Mouse (Mus musculus) liver, embryonic 14.5 days (tissue): Measurements from ENCODE around the gene Fgfr2. TPM values are rescaled to one million over a fixed set of nuclear protein-coding genes. Genes with fewer than 3 reads are reported as not detected.

Source experiments
- ATAC-seq: fragments of 200-750 bp; cut with Nextera tagmentation; 2 replicates; pipeline ENCODE4 v1.8.0; 2017; ENCODE audit warnings: moderate number of reproducible peaks, mild to moderate bottlenecking, moderate library complexity; ENCODE audit not compliant: insufficient read depth
- DNase-seq, 3 experiments: peaks; one replicate each; pipeline ENCODE4 v3.0.0-alpha.2; 2012 to 2013; ENCODE audit warnings: low read depth in 3 of 3, low spot score in 3 of 3
- H3K27ac ChIP-seq: fragments of 300-500 bp; sonication (generic); 2 replicates; pipeline ENCODE4 v1.5.1; 2014; ENCODE audit warnings: moderate library complexity, mild to moderate bottlenecking, control low read depth, inconsistent platforms
- H3K27me3 ChIP-seq: fragments of 300-500 bp; sonication (generic); 2 replicates; pipeline ENCODE4 v1.6.1; 2014; ENCODE audit warnings: mild to moderate bottlenecking, low read length, moderate library complexity; ENCODE audit not compliant: control insufficient read depth, insufficient read depth
- H3K36me3 ChIP-seq: fragments of 300-500 bp; sonication (generic); replicated peaks from 2 replicates; pipeline ENCODE4 v1.6.1; 2014; ENCODE audit warnings: low read depth; ENCODE audit not compliant: control insufficient read depth, insufficient read depth
- H3K4me1 ChIP-seq, 2 experiments: fragments of 200-500 bp in 1 of 2; fragments of 300-500 bp in 1 of 2; sonication (generic) in 1 of 2; replicated peaks; 2 replicates each; pipeline ENCODE4 v1.6.1; 2012 to 2014; ENCODE audit warnings: antibody characterized with exemption in 1 of 2, inconsistent platforms in 1 of 2, low read length in 1 of 2; ENCODE audit not compliant: control insufficient read depth in 2 of 2, insufficient read depth in 2 of 2
- H3K4me2 ChIP-seq: fragments of 300-500 bp; sonication (generic); 2 replicates; pipeline ENCODE4 v1.6.1; 2014; ENCODE audit warnings: low read depth, mild to moderate bottlenecking, control low read depth, moderate library complexity
- H3K4me3 ChIP-seq, 2 experiments: fragments of 200-500 bp in 1 of 2; fragments of 300-500 bp in 1 of 2; sonication (generic) in 1 of 2; 2 replicates each; pipeline ENCODE4 v1.5.1; 2012 to 2014; ENCODE audit warnings: low read depth in 2 of 2, low read length in 2 of 2, mild to moderate bottlenecking in 2 of 2, control low read depth in 1 of 2, inconsistent platforms in 1 of 2, moderate library complexity in 1 of 2; ENCODE audit not compliant: insufficient read depth in 1 of 2
- H3K9ac ChIP-seq: fragments of 300-500 bp; sonication (generic); replicated peaks from 2 replicates; pipeline ENCODE4 v1.6.1; 2014; ENCODE audit warnings: mild to moderate bottlenecking, control low read depth, moderate library complexity
- H3K9me3 ChIP-seq: fragments of 300-500 bp; sonication (generic); 2 replicates; pipeline ENCODE4 v1.6.1; 2016; ENCODE audit warnings: low read length, mixed read lengths; ENCODE audit not compliant: control insufficient read depth
- CTCF ChIP-seq: IDR thresholded peaks from 2 replicates; pipeline ENCODE4 v1.5.1; 2016; ENCODE audit warnings: antibody characterized with exemption, low read depth, control low read depth
- EP300 ChIP-seq: IDR thresholded peaks from 2 replicates; pipeline ENCODE4 v1.6.1; 2016; ENCODE audit warnings: antibody characterized with exemption, low read depth
- WGBS: fragments of 180-500 bp; shearing (Covaris S2); extraction: QIAGEN DNeasy Blood & Tissue Kit; methylation state at CpG from one replicate; pipeline ENCODE4 v1.1.7; 2014; ENCODE audit not compliant: insufficient replicate concordance; 5-methylcytosine and 5-hydroxymethylcytosine counted together
- polyA plus RNA-seq, 2 experiments: library from polyadenylated mRNA; depleted of rRNA in 1 of 2; stranded (reverse) in 1 of 2; unstranded in 1 of 2; fragments of >200 nt; fragmentation: Nextera tagmentation in 1 of 2; extraction: Ambion mirVana in 1 of 2; gene quantifications; 2 replicates each; pipeline versions ENCODE4 v1.2.1 to v1.2.3; 2012 to 2014

Gene Fgfr2
- polyA plus RNA-seq, 2 experiments: 7.9 to 8.8 TPM

DNA sequence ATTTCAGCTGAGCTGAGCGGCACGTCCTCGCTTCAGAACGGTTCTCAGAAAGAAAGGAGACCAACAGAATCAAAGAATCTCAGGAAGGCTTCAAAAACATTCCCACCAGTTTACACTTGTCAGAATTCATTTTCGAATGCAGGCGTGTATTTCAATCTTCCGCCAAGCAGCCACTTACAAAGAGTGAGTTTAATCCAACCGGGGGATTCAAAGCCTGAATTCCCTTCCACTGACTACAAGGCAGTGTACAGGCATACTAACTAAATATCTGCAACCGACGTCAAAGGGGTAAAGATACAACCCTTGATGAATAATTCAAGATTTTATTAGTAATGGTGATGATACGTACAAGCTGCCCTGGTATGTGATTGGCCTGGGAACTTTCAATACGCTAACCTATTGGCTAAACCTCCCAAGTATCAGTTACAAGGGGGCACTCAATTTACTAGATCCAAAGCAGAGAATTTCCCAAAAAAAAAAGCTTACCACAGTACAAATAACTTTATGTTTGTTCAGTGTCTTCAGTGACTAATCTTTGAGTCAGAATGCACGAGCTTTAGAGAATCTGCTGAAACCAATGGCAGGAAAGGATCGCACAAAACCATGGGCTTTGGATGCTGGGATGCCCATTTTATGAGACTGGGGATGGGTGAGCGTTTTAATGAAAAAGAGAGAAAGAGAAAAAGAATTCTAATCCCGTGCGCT lies 2860.5 kb downstream of the Fgfr2 start:
- H3K4me3 ChIP-seq: no peak overlapping the region
- no peak overlapping the region; the same call in 1 of the 2 replicates for H3K4me2 ChIP-seq
- no peaks in the 10 kb centered on the region for H3K36me3 ChIP-seq
- 34% methylated on average over 17 of the region's 17 CpGs for WGBS
- H3K9me3 ChIP-seq: no peaks in the 10 kb centered on the region
- H3K9ac ChIP-seq: no peak overlapping the region
- 0 out of 4 replicates have a peak, but pooled peaks cover 0 to 2% of the 10 kb centered on the region in 2 experiments for H3K4me1 ChIP-seq
- ATAC-seq: no peak
- TF ChIP-seq EP300 (no peak), CTCF (no peak)
- H3K27me3 ChIP-seq: peaks cover 36% of the 10 kb centered on the region
- DNase-seq: no peak
- no peak overlapping the region for H3K27ac ChIP-seq

DNA sequence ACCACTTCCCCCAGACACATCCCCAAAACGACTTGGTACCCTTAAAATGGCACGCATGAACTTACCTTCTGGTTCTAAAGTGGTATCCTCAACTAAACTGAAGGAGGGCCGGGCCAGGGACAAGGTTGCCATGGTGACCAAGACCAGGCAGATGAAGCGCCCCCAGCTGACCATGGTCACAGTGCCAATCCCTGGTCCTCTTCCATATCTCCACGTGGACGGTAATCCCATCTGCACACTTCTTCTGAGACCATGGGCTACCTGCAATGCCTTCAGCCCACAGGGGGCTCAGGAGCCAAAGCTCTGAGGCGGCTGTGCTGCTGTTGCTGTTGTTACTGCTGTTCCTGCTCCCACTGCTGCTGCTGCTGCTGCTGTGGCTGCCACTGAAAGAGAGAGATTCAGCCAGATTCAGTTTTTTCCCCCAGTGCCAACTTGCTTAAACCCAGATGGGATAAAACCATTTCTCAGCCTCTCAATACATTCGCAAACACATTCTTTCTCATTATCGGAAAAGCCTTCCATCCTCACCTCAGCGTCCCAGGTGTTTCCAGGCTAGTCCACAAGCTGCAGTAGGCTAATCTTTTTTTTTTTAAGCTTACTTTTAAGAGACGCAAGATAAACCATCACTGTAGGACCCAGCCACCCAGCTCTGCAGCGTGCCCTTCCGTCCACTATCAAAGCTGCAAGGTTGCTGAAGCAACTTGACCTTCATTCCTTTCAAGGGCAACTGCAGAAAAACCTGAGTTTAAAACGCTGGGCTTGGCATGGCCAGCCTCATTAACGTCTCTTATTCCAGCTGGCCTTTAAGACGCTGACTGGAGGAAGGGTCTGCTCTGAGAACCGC lies 2861.2 kb downstream of the Fgfr2 start:
- Histone ChIP-seq H3K9ac (no peak overlapping the region), H3K27ac (no peak overlapping the region), H3K4me2 (no peak overlapping the region), H3K4me1 (0 out of 4 replicates have a peak, but pooled peaks cover 0 to 6% of the 10 kb centered on the region in 2 experiments), H3K27me3 (peaks cover 32% of the 10 kb centered on the region), H3K4me3 (no peak overlapping the region), H3K9me3 (no peaks in the 10 kb centered on the region), H3K36me3 (no peaks in the 10 kb centered on the region)
- no peak for ATAC-seq
- WGBS: 33% methylated on average over 17 of the region's 17 CpGs
- no peak for DNase-seq
- TF ChIP-seq EP300 (no peak), CTCF (no peak)

DNA sequence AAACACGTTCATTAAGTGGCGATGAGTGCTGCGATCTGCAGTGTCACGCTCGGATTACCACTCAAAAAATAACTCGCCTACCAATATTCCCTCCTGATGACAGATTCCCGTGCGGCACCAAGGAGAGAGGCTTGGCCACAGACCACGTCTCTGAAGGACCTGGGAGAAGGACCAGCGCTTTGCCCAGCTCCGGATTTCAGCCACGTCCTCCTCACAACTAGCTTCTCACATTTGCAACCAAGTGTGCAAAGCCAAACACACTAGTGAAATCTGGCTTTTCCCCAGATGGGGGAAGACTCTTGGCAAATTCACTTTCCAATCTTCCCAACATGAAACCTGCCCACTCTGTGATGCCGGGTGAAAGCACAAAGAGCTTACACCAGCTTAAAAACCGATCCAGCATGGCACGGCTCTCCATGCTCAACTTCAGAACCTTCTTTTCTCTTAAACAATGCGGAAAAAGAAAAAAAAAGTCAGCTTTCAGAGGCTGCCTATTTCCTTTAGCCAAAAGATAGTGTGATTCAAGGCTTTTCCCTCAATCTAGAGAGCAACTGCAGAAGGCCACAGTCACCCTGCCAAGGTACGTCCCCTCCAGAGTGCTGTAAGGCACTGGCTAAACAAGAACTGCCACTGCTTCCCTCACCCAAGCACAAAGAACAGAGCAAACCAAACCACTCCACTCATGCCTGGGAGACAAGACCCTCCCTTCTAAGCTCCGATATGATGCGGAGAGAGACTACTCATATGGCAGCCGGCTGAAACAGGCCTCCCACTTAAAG lies 2862.1 kb downstream of the Fgfr2 start:
- no peak overlapping the region for H3K4me3 ChIP-seq
- ATAC-seq (no peak), DNase-seq (no peak)
- 67% methylated on average over 20 of the region's 20 CpGs for WGBS
- no peak overlapping the region for H3K4me2 ChIP-seq
- peaks cover 23% of the 10 kb centered on the region for H3K27me3 ChIP-seq
- no peak overlapping the region for H3K9ac ChIP-seq
- H3K27ac ChIP-seq: no peak overlapping the region
- H3K9me3 ChIP-seq: no peaks in the 10 kb centered on the region
- TF ChIP-seq CTCF: no peak
- 0 out of 4 replicates have a peak, but pooled peaks cover 0 to 8% of the 10 kb centered on the region in 2 experiments for H3K4me1 ChIP-seq
- no peaks in the 10 kb centered on the region for H3K36me3 ChIP-seq

DNA sequence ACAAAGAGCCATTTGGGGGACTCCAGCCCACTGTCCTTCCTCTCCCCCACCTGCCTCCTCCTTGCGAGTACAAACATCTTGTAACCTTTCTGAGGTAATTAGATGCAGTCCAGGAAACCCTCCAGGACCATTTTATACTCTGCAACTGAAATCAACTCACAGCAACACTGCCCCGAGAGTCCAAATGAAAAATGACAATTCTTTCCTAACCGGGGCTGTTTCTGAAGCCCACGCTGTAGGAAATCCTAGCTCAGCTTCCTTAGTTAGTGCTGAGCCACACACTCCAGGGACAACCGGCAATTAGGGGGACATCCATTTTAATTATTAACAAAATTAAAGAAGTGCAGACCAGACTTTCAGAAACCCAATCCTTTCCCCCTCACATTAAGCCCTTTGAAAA lies 2863.1 kb downstream of the Fgfr2 start:
- no peak overlapping the region for H3K27ac ChIP-seq
- no peak overlapping the region for H3K4me3 ChIP-seq
- H3K4me2 ChIP-seq: no peak overlapping the region
- no peak for ATAC-seq
- DNase-seq: no peak
- no peaks in the 10 kb centered on the region for H3K9me3 ChIP-seq
- WGBS: 26% methylated on average over 5 of the region's 5 CpGs
- no peak for TF ChIP-seq CTCF
- TF ChIP-seq EP300: no peak
- 0 out of 4 replicates have a peak, but pooled peaks cover 0 to 10% of the 10 kb centered on the region in 2 experiments for H3K4me1 ChIP-seq
- H3K9ac ChIP-seq: no peak overlapping the region
- H3K27me3 ChIP-seq: peaks cover 13% of the 10 kb centered on the region
- H3K36me3 ChIP-seq: no peaks in the 10 kb centered on the region
